Mouse (Mus musculus): ENCODE results near the gene Thop1.
"Not testable (repeated sequence)": the region's sequence is repeated elsewhere in the genome, so short reads cannot be mapped to it uniquely, and the experiment has no call there.

The Thop1 gene

DNA sequence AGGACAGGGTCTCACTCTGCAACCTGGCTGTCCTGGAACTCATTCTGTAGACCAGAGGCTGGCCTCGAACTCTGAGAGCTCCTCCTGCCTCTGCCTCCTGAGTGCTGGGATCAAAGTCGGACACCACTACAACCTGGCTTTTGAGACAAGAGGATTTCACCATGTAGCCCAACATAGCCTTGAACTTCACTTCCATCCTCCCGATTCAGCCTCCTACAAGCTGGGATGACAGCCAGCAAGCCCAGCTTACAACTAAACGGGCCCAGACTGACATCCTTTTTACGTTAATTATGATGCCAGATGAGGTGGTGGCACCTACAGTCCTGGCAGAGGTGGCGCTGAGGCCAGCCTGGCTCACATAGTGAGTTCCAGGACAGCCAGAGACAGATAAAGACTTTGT is 10.9 kb upstream of the Thop1 start:
- no peak for DNase-seq

DNA sequence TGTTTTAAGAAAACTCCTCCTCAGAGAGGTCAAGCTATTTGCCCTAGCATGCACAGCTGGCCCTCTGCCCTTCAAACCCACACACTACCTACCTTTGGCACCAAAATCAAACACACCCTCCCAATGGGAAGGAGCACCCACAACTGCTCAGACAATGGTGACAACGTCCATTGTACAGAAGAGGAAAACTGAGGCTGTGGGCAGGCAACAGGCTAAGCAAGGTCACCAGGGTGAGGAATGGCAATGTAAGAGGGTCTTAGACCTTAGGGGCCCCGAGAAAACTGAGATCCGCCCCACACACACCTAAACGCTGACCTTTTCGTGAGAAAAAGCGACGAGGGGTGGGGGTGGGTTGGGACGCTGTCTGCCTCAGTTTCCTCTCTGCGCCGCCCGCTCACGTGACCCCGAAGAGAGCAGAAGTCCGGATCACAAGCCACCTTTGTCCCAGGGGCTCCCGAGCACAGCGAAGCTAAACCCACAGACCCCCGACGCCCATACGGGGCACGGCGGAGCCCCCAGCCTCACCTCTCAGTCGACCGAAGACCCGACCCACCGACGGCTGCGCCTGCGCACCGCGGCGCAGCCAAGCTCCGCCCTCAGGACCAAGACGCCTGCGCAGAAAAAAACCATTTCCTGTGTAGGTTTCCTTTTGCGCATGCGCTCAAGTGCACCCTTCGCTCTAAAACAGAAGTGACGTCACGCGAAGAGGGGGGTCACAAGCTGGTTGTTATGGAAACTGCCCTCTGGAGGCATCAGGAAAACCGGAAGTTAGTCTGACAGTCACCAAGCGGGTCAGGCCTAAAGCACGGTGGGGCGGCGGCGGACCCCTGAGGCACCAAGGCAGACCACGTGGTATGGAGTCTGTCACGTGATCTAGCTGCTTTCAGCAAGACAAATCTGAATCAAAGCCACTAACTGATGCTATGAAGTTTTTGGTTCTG is 10.0 kb upstream of the Thop1 start, which contains the start of gene Sgta:
Sgta (minus strand) TSS at position 579 of the 941 bp plus-strand sequence.
- DNase-seq, result peak; percentile 100

DNA sequence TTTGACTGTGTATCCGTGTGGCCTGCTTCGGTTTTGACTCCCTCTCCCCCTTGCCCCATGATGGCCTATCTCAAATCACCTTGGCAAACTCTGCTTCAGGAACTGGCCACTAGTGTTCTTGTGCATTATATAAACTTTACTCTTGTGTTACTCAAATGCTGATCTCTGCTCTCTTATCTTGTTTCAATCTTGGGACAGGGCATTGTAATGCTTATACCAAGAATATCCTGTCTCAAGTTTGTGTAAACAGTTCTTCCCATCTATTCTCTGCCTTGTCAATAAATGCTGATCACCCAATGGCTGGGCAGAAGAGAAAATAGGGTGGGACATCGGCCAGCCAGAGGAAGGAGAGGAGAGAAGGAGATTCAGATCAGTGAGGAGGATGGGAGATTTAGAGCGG is 7.1 kb upstream of the Thop1 start:
- DNase-seq, result no peak

DNA sequence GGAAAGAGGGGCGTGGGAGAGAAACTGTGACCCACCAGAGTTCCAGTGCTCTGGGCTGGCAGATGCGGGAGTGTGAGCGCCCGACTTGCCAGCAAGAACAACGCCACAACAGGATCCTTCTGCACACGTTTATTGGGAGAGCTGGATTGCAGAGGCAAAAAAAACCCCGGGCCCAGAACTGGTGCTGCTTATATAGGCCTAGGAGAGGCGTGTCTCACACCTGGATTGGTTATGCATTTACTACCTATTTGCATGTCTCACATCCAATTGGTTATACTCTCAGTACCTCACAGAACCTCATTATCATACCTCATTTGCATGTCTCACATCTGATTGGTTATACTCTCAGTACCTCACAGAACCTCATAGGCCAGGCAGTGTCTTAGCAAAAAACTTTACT is 5.3 kb upstream of the Thop1 start:
- not testable (repeated sequence) for DNase-seq

DNA sequence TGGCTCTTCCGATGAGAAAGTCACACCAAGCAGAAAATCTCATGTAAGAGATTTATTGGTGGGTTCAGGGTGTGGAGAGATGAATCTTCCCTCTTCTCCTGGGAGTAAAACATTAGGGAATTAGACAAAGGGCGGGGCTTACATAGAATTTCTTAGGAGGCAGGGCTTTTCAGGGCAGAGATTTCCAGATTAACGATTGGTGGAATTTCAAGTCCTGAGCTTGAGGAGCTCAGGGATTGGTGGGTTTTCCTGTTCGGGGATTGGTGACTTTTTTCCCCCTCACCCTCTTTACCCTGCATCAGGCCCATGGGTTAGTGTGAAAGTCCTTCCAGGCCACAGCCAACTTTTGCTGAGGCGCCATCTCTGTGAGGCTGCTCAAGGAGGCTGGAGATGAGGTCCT is 1.1 kb upstream of the Thop1 start:
- no peak for DNase-seq

DNA sequence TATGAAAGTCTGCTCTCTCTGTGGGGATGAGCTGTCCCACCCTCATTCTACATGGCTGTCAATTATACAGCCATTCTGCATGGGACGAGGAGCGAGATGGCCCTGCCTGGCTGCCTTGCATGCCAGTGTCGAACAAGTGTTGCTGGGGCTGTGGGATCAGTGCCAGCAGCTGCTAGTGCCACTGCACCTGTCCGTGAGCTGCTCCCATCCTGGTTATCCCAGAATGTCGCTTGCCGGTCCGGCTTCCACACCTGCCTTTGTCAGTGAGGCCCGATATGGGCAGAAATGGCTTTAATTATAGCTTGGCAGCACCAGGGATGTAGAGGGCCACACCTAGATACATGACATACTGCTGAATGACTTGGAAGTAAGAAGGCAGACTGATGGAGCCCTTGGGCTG is 2.5 kb downstream of the Thop1 start:
- no peak for DNase-seq

DNA sequence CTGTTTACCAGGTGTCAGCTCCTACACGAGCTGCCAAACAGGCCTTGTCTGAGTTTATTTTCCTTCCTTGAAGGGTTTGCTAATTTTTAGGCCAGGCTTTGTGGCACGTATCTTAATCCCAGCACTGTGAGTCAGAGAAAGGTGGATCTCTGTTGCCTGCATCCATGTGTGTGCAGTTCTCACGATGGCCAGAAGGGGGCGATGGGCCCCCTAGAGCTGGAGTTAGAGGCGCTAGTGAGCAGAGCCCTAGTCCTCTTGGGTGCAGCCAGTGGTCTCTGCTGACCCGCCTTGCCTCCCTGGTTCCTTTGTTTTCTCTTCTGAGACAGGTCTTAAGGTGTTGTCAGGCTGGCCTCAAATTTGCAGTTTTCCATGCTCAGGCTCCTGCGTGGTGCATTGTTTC is 3.6 kb downstream of the Thop1 start:
- peak in 1 of 2 experiments; percentile 25 for DNase-seq

DNA sequence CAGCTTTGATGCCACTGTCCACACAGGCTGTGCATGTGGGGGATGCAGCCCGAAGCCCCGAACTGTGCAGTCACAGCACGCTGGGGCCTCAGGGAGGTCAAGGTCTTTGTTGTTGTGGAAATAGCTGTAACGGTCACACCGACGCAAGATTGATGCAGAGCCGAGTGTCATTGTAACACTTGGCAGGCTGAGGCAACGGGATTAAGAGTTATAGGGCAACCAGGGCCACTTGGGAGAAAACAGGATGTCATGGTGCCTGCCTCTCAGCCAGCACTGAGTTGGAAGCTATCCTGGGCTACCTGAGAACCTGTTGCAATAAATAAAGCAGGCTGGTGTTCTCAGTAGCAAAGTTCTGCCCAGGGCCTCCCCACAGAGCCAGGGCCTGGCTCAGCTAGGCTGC is 5.9 kb downstream of the Thop1 start:
- DNase-seq, result no peak

DNA sequence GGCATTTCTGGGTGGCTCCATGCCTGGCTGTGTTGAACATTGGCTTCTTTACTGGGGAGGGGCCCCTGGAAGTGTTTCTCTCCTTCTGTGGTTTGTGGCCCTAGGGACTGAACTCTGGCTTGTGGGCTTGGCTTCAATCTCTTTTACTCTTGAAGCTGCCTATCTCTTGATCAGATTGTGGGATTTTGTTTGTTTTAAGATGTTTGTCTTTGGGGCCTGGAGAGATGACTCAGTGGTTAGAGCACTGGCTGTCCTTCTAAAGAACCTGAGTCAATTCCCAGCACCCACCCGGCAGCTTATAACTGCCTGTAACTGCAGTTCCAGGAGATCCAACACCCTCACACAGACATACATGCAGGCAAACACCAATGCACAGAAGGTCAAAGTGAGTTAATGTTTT is 6.5 kb downstream of the Thop1 start:
- no peak for DNase-seq

DNA sequence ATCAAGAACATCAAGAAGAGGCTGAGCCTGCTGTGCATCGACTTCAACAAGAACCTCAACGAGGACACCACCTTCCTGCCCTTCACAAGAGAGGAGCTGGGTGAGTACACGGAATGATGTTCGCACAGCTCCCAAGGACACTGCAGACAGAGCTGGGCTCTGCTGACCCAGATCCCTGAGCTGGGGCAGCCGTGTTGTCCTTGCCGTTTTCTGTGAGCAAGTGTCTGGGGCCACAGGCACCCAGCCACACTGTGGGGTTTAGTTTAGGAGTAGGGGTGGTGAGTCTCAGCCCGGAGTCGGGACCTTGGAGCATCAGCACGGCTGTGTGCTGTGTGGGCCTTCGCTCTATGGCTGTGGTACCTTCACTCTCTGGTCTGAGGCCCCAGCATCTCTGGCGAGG is 8.1 kb downstream of the Thop1 start:
- no peak for DNase-seq

DNA sequence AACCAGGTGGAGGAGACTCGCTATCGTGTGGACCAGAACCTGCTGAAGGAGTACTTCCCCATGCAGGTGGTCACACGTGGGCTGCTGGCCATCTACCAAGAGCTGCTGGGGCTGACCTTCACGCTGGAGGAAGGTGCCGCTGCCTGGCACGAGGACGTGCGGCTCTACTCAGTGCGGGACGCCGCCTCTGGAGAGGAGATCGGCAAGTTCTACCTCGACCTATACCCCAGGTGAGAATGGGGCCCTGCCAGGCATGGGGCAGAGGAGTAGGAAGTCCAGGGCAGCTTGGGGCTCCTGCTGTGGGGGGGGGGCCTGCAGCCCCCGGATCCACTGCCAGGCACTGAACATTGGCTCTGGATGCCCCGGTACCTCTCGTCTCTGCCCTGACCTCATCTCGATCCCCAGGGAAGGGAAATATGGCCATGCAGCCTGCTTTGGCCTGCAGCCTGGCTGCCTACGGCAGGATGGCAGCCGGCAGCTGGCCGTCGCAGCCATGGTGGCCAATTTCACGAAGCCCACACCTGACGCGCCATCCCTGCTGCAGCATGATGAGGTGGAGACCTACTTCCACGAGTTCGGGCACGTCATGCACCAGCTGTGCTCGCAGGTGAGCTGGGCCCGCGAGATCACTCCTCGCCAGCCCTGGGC is 10.3 kb downstream of the Thop1 start:
- DNase-seq, result no peak

DNA sequence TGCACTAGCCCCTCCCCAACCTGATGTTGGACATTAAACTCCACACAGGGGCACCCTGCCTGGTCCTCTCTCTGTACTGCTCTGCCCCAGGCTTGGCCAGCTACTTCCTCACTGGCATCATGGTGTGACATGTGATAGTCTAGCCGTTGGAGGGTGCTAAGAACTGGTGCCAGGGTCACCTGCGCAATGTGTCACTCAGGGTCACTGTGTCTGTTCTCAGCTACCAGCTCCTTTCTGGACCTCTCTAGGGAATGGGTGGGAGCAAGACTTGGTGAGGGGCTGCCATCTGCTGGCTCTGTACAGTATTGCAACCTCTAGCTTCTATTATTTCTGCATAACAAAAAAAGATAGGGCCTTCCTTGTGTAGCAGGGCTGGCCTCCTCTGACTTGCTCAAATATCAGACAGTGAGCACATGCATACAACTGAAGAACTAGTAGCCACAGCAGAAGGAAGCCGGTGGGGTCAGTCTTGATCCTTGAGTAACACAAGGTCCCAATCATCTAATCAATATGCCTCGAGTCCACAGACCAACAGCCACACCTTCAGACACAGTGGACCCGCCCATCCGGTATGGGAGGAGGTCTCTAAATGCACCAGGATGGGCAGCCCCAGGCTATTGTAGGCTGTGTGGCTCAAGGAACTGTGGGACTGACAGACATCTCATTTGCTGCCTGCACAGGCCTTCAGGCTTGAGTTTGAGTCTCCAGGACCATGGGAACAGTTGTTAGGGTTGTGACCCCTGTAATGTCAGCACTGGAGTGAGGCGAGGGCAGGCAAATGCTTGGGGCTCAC is 12.5 kb downstream of the Thop1 start:
- DNase-seq, result peak; percentile 72 to 87

DNA sequence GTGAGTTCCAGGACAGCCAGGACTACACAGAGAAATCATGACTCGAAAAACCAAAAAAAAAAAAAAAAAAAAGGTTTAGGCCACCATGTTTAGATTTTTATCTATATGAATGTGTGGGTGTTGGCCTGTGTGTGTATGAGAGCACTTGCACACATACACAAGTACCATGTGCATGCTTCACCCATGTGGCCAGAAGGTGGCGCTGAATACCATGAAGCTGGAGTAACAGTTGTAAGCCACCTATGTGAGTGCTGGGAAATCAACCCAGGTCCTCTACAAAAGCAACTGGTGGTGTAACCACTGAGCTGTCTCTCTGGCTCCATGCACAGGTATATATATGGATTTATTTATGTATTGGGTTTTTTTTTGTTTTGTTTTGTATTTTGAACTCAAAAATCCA is 17.2 kb downstream of the Thop1 start:
- DNase-seq, result peak; percentile 29 to 59

DNA sequence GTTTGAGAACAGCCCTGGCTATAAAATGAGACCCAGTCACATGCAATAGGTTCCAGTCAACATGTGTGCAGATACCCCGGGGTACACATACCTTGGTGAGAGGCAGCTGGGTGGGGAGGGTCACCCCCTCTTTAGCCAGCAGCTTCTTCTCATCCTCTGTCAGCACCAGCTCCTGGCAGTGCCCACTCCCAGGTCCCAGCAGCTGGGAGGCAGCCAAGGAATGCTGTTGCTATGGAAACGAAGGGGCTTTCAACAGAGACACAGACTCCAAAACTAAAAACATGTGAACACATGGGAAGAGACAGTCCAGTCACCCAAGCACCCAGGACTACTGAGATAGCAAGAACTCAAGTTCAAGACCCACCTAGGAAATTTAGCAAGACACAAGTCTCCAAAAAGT is 19.4 kb downstream of the Thop1 start:
- no peak for DNase-seq

DNA sequence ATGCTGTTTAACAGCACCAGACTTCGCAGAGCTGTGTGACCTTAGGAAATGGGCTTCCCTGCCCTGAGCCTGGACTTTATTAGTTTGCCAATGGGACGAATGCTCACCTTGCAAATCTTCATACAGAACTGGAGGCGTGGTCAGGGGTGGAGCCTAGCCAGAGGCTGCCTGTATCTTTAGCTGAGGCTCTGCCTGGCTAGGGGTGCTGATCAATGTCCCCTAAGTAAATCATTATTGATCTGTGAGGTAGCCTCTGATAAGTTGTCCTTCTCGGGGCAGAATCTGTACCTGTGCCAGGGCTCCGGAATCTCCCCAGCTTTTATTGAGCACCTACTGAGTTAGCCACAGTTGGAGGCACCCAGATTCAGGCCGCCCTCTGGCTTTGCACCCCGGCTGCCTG is 20.8 kb downstream of the Thop1 start:
- DNase-seq, result no peak

DNA sequence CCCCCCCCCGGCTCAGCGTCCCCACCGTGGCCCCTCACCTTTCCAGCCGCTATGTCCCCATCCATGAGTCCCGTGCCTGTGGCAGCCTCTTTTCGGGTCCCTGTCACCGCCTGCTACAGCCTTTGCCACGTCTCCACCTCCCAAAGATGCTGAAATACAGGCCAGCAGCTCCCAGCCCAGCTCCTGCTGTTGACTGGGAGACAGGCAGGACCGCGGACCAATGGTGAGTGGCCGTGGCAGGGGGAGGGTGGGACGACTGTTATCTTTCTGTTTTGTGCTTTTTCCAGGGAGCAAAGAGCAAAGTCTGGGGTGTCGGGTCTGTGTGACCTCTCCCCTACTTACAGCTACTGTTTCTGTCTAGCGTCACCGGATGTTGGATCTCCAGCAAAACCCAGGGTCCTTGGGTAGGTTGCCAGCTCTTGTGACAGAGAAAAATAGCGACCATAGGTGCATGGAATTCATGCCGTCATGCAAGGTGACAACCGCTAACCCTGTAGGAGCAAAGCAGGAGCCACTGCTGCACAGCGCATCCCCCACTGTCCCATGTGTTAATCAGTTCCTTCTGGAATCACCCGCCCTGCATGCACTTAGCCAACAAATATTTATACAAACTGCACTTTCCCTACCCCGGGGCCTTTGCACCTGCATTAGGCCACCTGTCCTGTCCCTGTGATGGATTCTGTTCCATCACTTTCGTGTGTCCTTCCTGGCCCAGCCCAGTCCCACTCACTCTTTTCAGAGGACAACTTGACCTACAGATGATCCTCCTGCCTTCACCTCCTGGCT is 22.8 kb downstream of the Thop1 start:
- DNase-seq, result peak; percentile 82 to 85

DNA sequence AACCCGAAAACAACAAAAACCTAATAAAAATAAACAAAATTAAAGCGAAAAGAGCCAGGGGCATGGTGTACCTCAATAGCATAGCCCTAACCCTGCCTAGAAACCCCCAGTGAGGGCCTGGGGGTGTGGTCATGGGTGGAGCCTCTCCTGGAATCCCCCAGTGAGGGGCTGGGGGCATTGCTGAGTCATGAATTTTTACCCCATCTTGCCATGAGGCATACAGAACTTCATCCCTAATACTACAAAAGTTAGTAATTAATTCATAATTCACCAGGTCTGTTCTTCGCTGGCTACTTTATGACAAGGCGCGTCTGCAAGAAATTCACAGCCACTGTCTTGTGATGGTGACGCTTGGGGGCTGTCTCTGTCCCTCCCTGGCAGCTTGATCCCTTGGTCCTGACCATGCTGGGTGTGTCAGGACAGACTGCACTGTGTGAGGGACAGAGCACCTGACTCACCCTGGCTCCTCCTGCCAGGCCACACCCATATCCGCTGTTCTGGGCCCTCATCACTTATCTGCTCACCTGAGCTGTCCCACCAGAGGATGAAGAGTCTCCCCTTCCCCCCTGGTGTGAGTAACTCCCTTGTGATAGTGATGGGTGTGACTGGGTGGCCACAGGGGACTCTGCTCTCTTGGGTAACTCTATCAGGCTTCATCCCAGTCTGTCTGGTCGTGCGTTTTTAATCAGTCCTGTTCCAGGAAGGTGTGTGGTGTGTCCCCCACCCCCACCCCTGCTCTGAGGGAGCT is 25.3 kb downstream of the Thop1 start:
- no peak for DNase-seq

DNA sequence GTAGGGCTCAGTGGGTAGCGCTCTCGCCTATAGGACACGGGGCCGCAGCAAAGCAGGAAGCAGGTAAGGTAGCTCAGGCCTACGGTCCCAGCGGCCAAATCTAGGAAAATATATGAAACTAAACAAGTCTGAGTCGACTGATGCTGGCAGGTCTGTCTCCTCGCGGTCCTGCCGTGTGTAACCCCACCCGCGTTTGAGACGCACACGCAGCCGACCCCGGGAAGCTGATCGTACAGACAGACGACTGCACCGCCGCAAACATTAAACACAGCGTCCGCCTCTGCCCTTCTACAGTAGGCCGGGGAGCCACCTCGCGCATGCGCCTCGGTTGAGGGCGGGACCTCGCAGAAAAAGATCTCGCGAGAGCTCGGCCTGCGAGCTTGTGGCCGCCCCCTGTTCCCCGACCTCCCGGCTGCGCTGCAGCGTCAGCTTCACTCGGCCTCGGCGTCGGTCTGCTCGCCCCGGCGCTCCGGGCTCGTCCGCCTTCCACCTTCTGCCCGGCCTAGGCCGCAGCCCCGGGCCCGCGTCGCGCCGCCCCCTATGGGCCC is 35.8 kb downstream of the Thop1 start, which contains the start of gene Map2k2:
Map2k2 (plus strand) TSS at position 351 of the 548 bp plus-strand sequence.
- peak; percentile 97 for DNase-seq

DNA sequence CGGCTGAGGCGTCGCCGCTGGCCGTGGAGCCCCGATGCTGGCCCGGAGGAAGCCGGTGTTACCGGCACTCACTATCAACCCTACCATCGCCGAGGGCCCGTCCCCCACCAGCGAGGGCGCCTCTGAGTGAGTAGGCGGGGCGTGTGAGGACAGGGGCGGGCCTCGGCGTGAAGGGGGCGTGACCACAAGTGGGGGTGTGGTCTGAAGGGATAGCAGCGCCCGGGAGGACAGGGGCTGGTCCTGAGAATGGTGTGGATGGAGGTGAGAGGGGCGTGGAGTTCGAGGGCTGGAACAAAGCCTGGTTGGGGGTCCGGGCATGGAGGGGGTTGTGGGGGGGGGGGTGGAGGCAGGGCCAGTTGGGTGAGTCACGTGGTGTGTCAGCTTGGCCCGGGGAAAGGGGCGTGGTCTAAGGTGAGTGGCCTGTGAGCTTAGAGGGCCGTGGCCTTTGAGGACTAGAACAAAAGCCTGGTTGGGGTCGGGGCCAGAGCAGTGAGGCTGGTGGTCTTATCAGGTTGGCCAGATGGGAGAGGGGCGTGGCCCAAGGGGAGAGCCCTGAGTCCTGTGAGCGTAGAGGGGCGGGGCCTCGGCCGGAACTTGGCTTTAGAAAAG is 36.4 kb downstream of the Thop1 start:
- peak; percentile 84 to 93 for DNase-seq

DNA sequence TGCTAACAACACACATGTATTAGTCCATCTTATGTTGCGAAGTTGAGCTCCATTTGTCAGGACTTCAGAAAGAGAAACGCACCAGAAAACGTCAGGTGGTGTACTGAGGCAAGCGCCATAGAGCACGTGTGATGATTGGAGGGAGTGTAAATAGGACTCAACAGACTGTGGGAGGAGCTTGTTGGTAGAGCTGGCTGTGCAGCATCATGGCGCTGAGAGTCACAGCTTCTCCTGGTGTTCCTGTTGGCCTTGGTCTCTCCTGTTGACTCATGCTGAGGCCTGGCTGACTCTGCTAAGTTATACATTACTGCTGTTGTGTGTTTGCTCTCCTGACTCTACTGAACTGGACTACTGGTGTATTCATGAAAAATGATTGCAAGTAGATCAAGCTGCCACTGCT is 43.1 kb downstream of the Thop1 start:
- DNase-seq, result no peak

DNA sequence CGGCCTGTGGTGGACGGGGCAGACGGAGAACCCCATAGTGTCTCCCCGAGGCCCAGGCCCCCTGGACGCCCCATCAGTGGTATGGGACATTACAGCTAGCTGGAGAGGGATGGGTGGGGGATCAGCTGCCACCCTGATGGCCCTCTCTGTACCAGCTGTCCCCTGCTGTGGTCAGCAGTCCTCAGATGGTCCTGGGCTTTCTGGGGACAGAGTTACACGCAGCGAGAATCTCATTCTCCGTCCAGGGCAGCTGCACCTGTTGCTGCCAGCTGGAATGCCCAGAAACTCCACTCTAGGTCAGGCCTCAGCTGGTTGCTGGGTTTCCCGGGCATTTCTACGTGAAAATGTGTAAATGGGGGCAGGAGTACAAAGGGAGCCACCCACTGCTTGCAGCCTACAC is 49.8 kb downstream of the Thop1 start:
- DNase-seq, result no peak
